Mouse (Mus musculus): Measurements from ENCODE around the gene Gm10696.
"Not testable (repeated sequence)": the region's sequence is repeated elsewhere in the genome, so short reads cannot be mapped to it uniquely, and the experiment has no call there.

The Gm10696 gene

GRCm38 (mm10) chr3:94178093-94178492 lies at the start of gene Gm10696:
Gm10696 (minus strand) TSS chr3:94178193.
- not testable (repeated sequence) for DNase-seq (ENCODE audit: low spot score in 2 of 2)

- not testable (repeated sequence) for DNase-seq (ENCODE audit: low spot score in 2 of 2)
These were observed 18.4 kb upstream of the Gm10696 start, which contains the start of gene Gm5286 for GRCm38 (mm10) chr3:94196414-94196813. Gm5286 (plus strand) TSS chr3:94196714.

GRCm38 (mm10) chr3:94167351-94167750 lies 10.6 kb downstream of the Gm10696 start:
- DNase-seq (ENCODE audit: low spot score in 2 of 2), result not testable (repeated sequence)

Data from heart, adult 9 months (tissue).